Mouse (Mus musculus): ENCODE data around the gene Enpp6. TPM values are rescaled to one million over a fixed set of nuclear protein-coding genes. Genes with fewer than 3 reads are reported as not detected.

The Enpp6 gene
- total and polyA plus RNA-seq, 2 experiments from 2014 or later, result 0.80 to 1.9 TPM

DNA sequence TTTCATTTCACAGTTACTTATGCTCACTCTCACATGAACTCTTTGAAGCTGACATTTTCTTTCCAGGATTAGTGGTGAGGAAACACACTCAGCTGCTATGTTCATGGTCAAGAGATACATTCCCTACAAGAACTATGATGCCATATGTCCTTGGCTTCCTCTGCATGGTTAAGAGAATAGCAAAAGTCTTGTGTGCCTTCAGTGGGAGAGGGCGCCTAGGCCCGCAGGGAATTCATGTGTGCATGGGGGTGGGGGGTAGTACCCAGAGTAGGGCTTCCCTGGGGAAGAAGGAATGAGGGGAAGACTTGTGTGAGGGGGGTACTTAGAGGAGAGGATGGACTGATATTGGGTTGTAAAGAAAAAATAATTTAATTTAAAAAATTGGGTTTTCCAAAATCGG lies 18.0 kb upstream of the Enpp6 start:
- H3K4me2 ChIP-seq (ENCODE audit: low read depth, low read length, poor library complexity, severe bottlenecking), result no peak overlapping the region
- DNase-seq (ENCODE audit: low spot score) (no peak), ATAC-seq (ENCODE audit: low FRiP score) (no peak)
- no peaks in the 10 kb centered on the region for H3K36me3 ChIP-seq (ENCODE audit: insufficient read depth, low read length)
- no peak overlapping the region for H3K4me3 ChIP-seq (ENCODE audit: low read depth, low read length)
- H3K9me3 ChIP-seq (ENCODE audit: low read length), result no peaks in the 10 kb centered on the region
- no peak overlapping the region for H3K27ac ChIP-seq (ENCODE audit: low read depth, low read length)
- 94% methylated on average over 3 of the region's 3 CpGs for WGBS
- no peak overlapping the region for H3K9ac ChIP-seq (replicated peaks; ENCODE audit: low read length, poor library complexity, severe bottlenecking)
- TF ChIP-seq CTCF (IDR thresholded peaks at IDR 0.05), result no peak
- H3K4me1 ChIP-seq (ENCODE audit: insufficient read depth, low read length), result no peaks in the 10 kb centered on the region; the same call in 1 of the 2 replicates
- no peaks in the 10 kb centered on the region for H3K27me3 ChIP-seq (ENCODE audit: insufficient read depth, low read length)

DNA sequence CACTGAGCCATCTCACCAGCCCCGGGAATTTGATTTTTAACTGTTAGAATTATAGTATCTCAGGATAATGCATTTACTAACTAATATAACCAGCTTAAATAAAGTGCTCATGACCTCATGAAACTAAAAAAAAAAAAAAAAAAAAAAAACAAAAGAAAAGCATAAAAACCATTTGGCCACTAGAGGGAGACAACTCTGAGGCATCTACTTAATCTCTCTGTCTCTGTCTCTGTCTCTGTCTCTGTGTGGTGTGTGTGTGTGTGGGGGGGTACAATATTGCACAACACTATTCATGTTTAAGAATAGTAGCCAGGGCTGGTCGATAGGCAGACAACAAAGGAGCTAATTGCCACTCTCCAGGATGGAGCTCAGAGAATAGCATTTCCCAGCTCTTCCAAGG lies 17.3 kb upstream of the Enpp6 start:
- no peak for DNase-seq (ENCODE audit: low spot score)
- TF ChIP-seq CTCF (IDR thresholded peaks at IDR 0.05), result peak; percentile 65
- Histone ChIP-seq H3K27me3 (ENCODE audit: insufficient read depth, low read length) (no peaks in the 10 kb centered on the region), H3K9ac (replicated peaks; ENCODE audit: low read length, poor library complexity, severe bottlenecking) (no peak overlapping the region), H3K9me3 (ENCODE audit: low read length) (no peaks in the 10 kb centered on the region), H3K4me1 (ENCODE audit: insufficient read depth, low read length) (no peaks in the 10 kb centered on the region), H3K27ac (ENCODE audit: low read depth, low read length) (no peak overlapping the region), H3K4me2 (ENCODE audit: low read depth, low read length, poor library complexity, severe bottlenecking) (no peak overlapping the region), H3K36me3 (ENCODE audit: insufficient read depth, low read length) (no peaks in the 10 kb centered on the region), H3K4me3 (ENCODE audit: low read depth, low read length) (no peak overlapping the region)
- WGBS, result 83% methylated on average over 2 of the region's 2 CpGs
- ATAC-seq (ENCODE audit: low FRiP score), result no peak

DNA sequence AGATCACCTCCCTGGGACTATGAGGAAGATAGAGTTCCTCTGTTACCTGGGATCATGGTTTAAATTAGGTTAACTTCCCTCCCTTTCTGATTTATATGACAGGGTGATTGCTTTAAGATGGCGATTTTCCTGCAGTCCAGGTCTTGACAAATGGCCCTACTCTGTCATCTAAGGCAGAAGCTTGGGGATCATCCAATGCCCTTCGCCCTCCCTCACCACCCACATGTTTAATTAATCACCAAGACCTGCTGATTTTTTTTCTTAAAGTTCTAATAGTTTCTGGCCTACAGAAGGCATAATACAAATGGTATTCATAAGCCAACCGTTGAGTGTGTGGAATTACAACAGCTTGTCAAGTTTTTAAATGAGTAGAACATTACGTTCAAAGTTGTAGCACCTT lies 9.3 kb upstream of the Enpp6 start:
- 95% methylated on average over 4 of the region's 4 CpGs for WGBS

DNA sequence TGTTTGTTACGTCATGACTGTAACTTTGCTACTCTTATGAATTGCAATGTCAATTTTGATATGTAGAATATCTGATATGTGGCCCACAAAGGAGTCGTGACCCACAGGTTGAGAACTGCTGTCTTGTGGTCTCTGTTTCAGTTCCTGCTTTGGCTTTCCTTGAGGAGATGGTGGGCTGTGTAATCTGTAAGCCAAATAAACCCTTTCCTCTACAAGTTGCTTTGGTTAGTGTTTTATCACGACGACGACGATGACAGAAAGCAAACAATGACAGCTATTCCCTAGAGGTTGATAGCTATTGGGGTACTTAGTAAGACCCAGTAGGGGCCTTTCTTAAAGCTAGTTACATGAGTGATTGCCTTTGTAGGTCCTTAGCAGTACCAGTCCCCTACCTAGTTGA lies 4.5 kb upstream of the Enpp6 start:
- no peaks in the 10 kb centered on the region for H3K9me3 ChIP-seq (ENCODE audit: low read length)
- H3K9ac ChIP-seq (replicated peaks; ENCODE audit: low read length, poor library complexity, severe bottlenecking), result no peak overlapping the region
- H3K4me3 ChIP-seq (ENCODE audit: low read depth, low read length), result no peak overlapping the region
- ATAC-seq (ENCODE audit: low FRiP score), result no peak
- no peak overlapping the region for H3K4me2 ChIP-seq (ENCODE audit: low read depth, low read length, poor library complexity, severe bottlenecking)
- no peaks in the 10 kb centered on the region for H3K4me1 ChIP-seq (ENCODE audit: insufficient read depth, low read length)
- H3K36me3 ChIP-seq (ENCODE audit: insufficient read depth, low read length), result no peaks in the 10 kb centered on the region
- no peaks in the 10 kb centered on the region for H3K27me3 ChIP-seq (ENCODE audit: insufficient read depth, low read length)
- no peak for TF ChIP-seq CTCF (IDR thresholded peaks at IDR 0.05)
- 89% methylated on average over 6 of the region's 6 CpGs for WGBS
- DNase-seq (ENCODE audit: low spot score), result no peak
- H3K27ac ChIP-seq (ENCODE audit: low read depth, low read length), result no peak overlapping the region

More for the DNA sequence above, 9.3 kb upstream of the Enpp6 start:
- Histone ChIP-seq H3K27me3 (ENCODE audit: insufficient read depth, low read length) (no peaks in the 10 kb centered on the region), H3K27ac (ENCODE audit: low read depth, low read length) (no peak overlapping the region), H3K9ac (replicated peaks; ENCODE audit: low read length, poor library complexity, severe bottlenecking) (no peak overlapping the region), H3K4me1 (ENCODE audit: insufficient read depth, low read length) (no peaks in the 10 kb centered on the region), H3K4me3 (ENCODE audit: low read depth, low read length) (no peak overlapping the region), H3K4me2 (ENCODE audit: low read depth, low read length, poor library complexity, severe bottlenecking) (no peak overlapping the region), H3K9me3 (ENCODE audit: low read length) (no peaks in the 10 kb centered on the region), H3K36me3 (ENCODE audit: insufficient read depth, low read length) (no peaks in the 10 kb centered on the region)
- no peak for TF ChIP-seq CTCF (IDR thresholded peaks at IDR 0.05)
- DNase-seq (ENCODE audit: low spot score), result no peak
- ATAC-seq (ENCODE audit: low FRiP score), result no peak

DNA sequence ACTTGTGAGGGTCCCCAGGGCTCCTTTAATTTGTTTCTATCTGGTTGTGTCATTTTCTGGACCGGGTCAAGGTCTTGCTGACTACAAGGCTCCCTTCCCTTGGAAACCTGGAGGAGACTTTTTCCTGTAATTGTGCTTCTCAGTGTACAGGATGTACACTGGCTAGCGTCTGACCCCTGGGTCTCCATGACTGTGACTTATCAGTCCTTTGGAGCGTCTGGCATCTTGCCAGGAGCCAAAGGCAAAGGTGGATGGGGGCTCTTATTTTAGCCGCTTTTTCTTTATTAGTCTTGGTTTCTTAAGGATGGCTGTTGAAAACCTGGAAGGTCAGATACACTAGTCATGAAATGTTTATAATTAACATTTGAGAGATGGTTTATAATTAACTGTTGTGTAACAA lies 3.9 kb upstream of the Enpp6 start:
- Histone ChIP-seq H3K27me3 (ENCODE audit: insufficient read depth, low read length) (no peaks in the 10 kb centered on the region), H3K4me1 (ENCODE audit: insufficient read depth, low read length) (no peaks in the 10 kb centered on the region), H3K36me3 (ENCODE audit: insufficient read depth, low read length) (no peaks in the 10 kb centered on the region), H3K27ac (ENCODE audit: low read depth, low read length) (no peak overlapping the region), H3K9me3 (ENCODE audit: low read length) (no peaks in the 10 kb centered on the region), H3K4me3 (ENCODE audit: low read depth, low read length) (no peak overlapping the region), H3K9ac (replicated peaks; ENCODE audit: low read length, poor library complexity, severe bottlenecking) (no peak overlapping the region), H3K4me2 (ENCODE audit: low read depth, low read length, poor library complexity, severe bottlenecking) (no peak overlapping the region)
- 88% methylated on average over 4 of the region's 4 CpGs for WGBS
- no peak for DNase-seq (ENCODE audit: low spot score)
- no peak for ATAC-seq (ENCODE audit: low FRiP score)
- no peak for TF ChIP-seq CTCF (IDR thresholded peaks at IDR 0.05)

DNA sequence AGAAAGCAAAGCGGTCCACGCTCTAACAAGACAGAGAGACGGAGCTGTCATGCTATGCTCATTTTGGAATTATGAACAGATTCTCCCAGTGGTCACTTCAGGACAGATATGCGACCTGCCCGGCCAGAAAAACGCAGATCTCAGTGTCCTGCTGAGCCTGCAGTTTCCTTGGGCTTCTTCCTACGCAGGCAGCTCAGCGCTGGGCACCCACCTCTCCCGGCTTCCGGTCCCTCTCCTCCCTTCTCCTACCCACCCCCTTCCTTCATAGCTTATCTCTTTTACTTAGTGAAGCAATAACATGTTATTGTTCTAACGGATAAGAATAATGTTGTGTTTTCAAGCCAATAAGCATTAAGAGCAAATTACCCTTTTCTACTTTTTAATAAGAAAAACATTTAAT lies 2.0 kb upstream of the Enpp6 start:
- no peak overlapping the region for H3K27ac ChIP-seq (ENCODE audit: low read depth, low read length)
- no peak for ATAC-seq (ENCODE audit: low FRiP score)
- H3K4me3 ChIP-seq (ENCODE audit: low read depth, low read length), result no peak overlapping the region
- TF ChIP-seq CTCF (IDR thresholded peaks at IDR 0.05), result no peak
- no peaks in the 10 kb centered on the region for H3K9me3 ChIP-seq (ENCODE audit: low read length)
- no peaks in the 10 kb centered on the region for H3K27me3 ChIP-seq (ENCODE audit: insufficient read depth, low read length)
- DNase-seq (ENCODE audit: low spot score), result no peak
- H3K36me3 ChIP-seq (ENCODE audit: insufficient read depth, low read length), result no peaks in the 10 kb centered on the region
- H3K4me1 ChIP-seq (ENCODE audit: insufficient read depth, low read length), result 0 out of 2 replicates have a peak, but pooled peaks cover 2% of the 10 kb centered on the region
- no peak overlapping the region for H3K4me2 ChIP-seq (ENCODE audit: low read depth, low read length, poor library complexity, severe bottlenecking)
- H3K9ac ChIP-seq (replicated peaks; ENCODE audit: low read length, poor library complexity, severe bottlenecking), result no peak overlapping the region
- 75% methylated on average over 11 of the region's 11 CpGs for WGBS
